In genomic region chr1:35685651-35686050, GRCm38 (mm10) we compare ENCODE assay signal across 13 mouse cellular contexts.
A peak's percentile ranks its signal among the peaks of the same experiment; 100 is the strongest.
DNase-seq lines count a peak whose midpoint lies in the region; ATAC-seq and TF ChIP-seq lines count a peak whose summit lies in the region.
"Had no signal": no experiment of that assay in that cellular context is flagged by ENCODE, and none has a peak within 500 bp of the region (broad histone marks: within the 10 kb centered on the region; RNA-seq: fewer than 3 reads in every experiment).

No protein-coding gene starts in this region.

- WGBS in lung, postnatal 0 days, result 56% methylated on average over 6 of the region's 6 CpGs
- WGBS in hindbrain, embryonic 14.5 days, result 33% methylated on average over 6 of the region's 6 CpGs
- 34% methylated on average over 6 of the region's 6 CpGs for WGBS in neural tube, embryonic 15.5 days

- H3K27ac ChIP-seq in lung, postnatal 0 days (ENCODE audit: low read length), result no peak overlapping the region
- no peak overlapping the region for H3K27ac ChIP-seq in hindbrain, embryonic 14.5 days
- peak overlapping the region; percentile 39; the same call in 1 of the 2 replicates for H3K27ac ChIP-seq in neural tube, embryonic 15.5 days (replicated peaks)
- H3K27ac ChIP-seq: embryonic facial prominence, embryonic 13.5 days; macrophage had no signal

- no peak for TF ChIP-seq POLR2A in brain, embryonic 14.5 days (IDR thresholded peaks at IDR 0.05; ENCODE audit: borderline replicate concordance, extremely low read depth, insufficient read depth, insufficient read length, poor library complexity, severe bottlenecking)

- no peaks in the 10 kb centered on the region for H3K27me3 ChIP-seq in lung, postnatal 0 days (replicated peaks; ENCODE audit: insufficient read depth, low read length)
- no peaks in the 10 kb centered on the region for H3K27me3 ChIP-seq in hindbrain, embryonic 14.5 days (ENCODE audit: control insufficient read depth, insufficient read depth, low read length)
- H3K27me3 ChIP-seq in neural tube, embryonic 15.5 days (replicated peaks), result no peaks in the 10 kb centered on the region
- H3K27me3 ChIP-seq: embryonic facial prominence, embryonic 13.5 days had no signal

- TF ChIP-seq EP300 in lung, postnatal 0 days (IDR thresholded peaks at IDR 0.05), result no peak

- H3K9ac ChIP-seq in lung, postnatal 0 days (replicated peaks; ENCODE audit: low read depth), result no peak overlapping the region
- no peak overlapping the region for H3K9ac ChIP-seq in hindbrain, embryonic 14.5 days
- H3K9ac ChIP-seq in neural tube, embryonic 15.5 days (replicated peaks), result no peak overlapping the region
- H3K9ac ChIP-seq: embryonic facial prominence, embryonic 13.5 days had no signal

- no peak for TF ChIP-seq CTCF in lung, postnatal 0 days (IDR thresholded peaks at IDR 0.05)
- TF ChIP-seq CTCF in brain, embryonic 14.5 days (IDR thresholded peaks at IDR 0.05; ENCODE audit: borderline replicate concordance, extremely low read depth, insufficient read depth, insufficient read length), result no peak

- no peaks in the 10 kb centered on the region for H3K9me3 ChIP-seq in lung, postnatal 0 days (ENCODE audit: low read length)
- H3K9me3 ChIP-seq in hindbrain, embryonic 14.5 days (ENCODE audit: control insufficient read depth, low read length), result no peaks in the 10 kb centered on the region
- no peaks in the 10 kb centered on the region for H3K9me3 ChIP-seq in neural tube, embryonic 15.5 days (replicated peaks)
- H3K9me3 ChIP-seq: embryonic facial prominence, embryonic 13.5 days had no signal

- H3K4me3 ChIP-seq in lung, postnatal 0 days (ENCODE audit: low read depth, low read length), result no peak overlapping the region
- no peak overlapping the region for H3K4me3 ChIP-seq in hindbrain, embryonic 14.5 days (replicated peaks; ENCODE audit: low read length)
- no peak overlapping the region for H3K4me3 ChIP-seq in neural tube, embryonic 15.5 days (replicated peaks)
- H3K4me3 ChIP-seq: embryonic facial prominence, embryonic 13.5 days had no signal

- ATAC-seq in lung, postnatal 0 days, result no peak
- peak; percentile 62 for ATAC-seq in hindbrain, embryonic 14.5 days (ENCODE audit: low FRiP score)
- ATAC-seq in neural tube, embryonic 15.5 days (ENCODE audit: low FRiP score), result peak; percentile 67

- H3K4me2 ChIP-seq in lung, postnatal 0 days (replicated peaks; ENCODE audit: low read depth, low read length), result no peak overlapping the region
- no peak overlapping the region for H3K4me2 ChIP-seq in hindbrain, embryonic 14.5 days (replicated peaks)
- H3K4me2 ChIP-seq in neural tube, embryonic 15.5 days, result no peak overlapping the region
- H3K4me2 ChIP-seq: embryonic facial prominence, embryonic 13.5 days; heart, embryonic 11.5 days; liver, embryonic 11.5 days had no signal

- no peaks in the 10 kb centered on the region for H3K4me1 ChIP-seq in lung, postnatal 0 days (ENCODE audit: insufficient read depth, low read depth, low read length)
- no peaks in the 10 kb centered on the region for H3K4me1 ChIP-seq in hindbrain, embryonic 14.5 days (replicated peaks; ENCODE audit: control insufficient read depth, insufficient read depth, low read length)
- H3K4me1 ChIP-seq in neural tube, embryonic 15.5 days, result peaks cover 16% of the 10 kb centered on the region
- H3K4me1 ChIP-seq: embryonic facial prominence, embryonic 13.5 days had no signal

- peak; percentile 6 for DNase-seq in lung, postnatal 14 days
- DNase-seq in lung, postnatal 0 days (ENCODE audit: low spot score), result no peak
- peak; percentile 37 for DNase-seq in brain, embryonic 14.5 days (ENCODE audit: low read depth)
- DNase-seq in hindbrain, embryonic 14.5 days (ENCODE audit: low spot score), result no peak
- no peak for DNase-seq in gastrocnemius, adult 8-10 months (ENCODE audit: low spot score in 2 of 2)
- no peak for DNase-seq in frontal cortex, postnatal 14 days (ENCODE audit: low spot score in 2 of 2)
- DNase-seq: cerebellum, adult 9-10 months; right cerebral cortex, postnatal 14 days had no signal

- H3K36me3 ChIP-seq in lung, postnatal 0 days (ENCODE audit: insufficient read depth, low read length), result no peaks in the 10 kb centered on the region
- no peaks in the 10 kb centered on the region for H3K36me3 ChIP-seq in hindbrain, embryonic 14.5 days (replicated peaks; ENCODE audit: control insufficient read depth, insufficient read depth)
- no peaks in the 10 kb centered on the region for H3K36me3 ChIP-seq in neural tube, embryonic 15.5 days
- H3K36me3 ChIP-seq: embryonic facial prominence, embryonic 13.5 days had no signal

Comparison
In these comparisons a context has a peak if more than half of its experiments do, and no peak if none do; other contexts are left out.
1. DNase-seq: peak in lung, postnatal 14 days (single experiment) and brain, embryonic 14.5 days (single experiment); none in lung, postnatal 0 days (single experiment), hindbrain, embryonic 14.5 days (single experiment), gastrocnemius, adult 8-10 months (0 of 2) and frontal cortex, postnatal 14 days (0 of 2).